Mouse (Mus musculus) stomach, postnatal 0 days (tissue): ENCODE data around the gene Gm17662.

Source experiments
- CTCF ChIP-seq: IDR thresholded peaks from 2 replicates; pipeline ENCODE4 v1.5.1; 2016; ENCODE audit warnings: antibody characterized with exemption, low read depth, mild to moderate bottlenecking, moderate library complexity
- EP300 ChIP-seq: optimal IDR thresholded peaks from 2 replicates; pipeline ENCODE3; 2016; ENCODE audit warnings: antibody characterized with exemption

GRCm38 (mm10) chr4:104823597-104824101 is 33.5 kb upstream of the Gm17662 start:
- TF ChIP-seq CTCF = no peak
- no peak for TF ChIP-seq EP300
